Mouse (Mus musculus) cortical plate, adult 2 months (tissue): Measurements from ENCODE around the gene Fuca1.

Source experiments
- CTCF ChIP-seq: fragments of 200-500 bp; IDR thresholded peaks from 2 replicates; pipeline ENCODE4 v1.5.1; 2011; ENCODE audit warnings: mild to moderate bottlenecking, control low read depth, low read length; ENCODE audit not compliant: insufficient read depth; ENCODE audit errors: extremely low read depth
- POLR2A ChIP-seq: fragments of 200-500 bp; IDR thresholded peaks from 2 replicates; pipeline ENCODE4 v1.6.1; 2011; ENCODE audit warnings: mild to moderate bottlenecking, low read length, control low read depth; ENCODE audit not compliant: insufficient read depth; ENCODE audit errors: extremely low read depth

- no peak for TF ChIP-seq CTCF
- no peak for TF ChIP-seq POLR2A
Measured at GRCm38 (mm10) chr4:135948142-135948541, 27.6 kb downstream of the Fuca1 start.
